Mouse (Mus musculus) lung, embryonic 15.5 days (tissue): ENCODE measurements around the gene Cxcr5. TPM values are rescaled to one million over a fixed set of nuclear protein-coding genes. Genes with fewer than 3 reads are reported as not detected.
A peak's percentile ranks its signal among the peaks of the same experiment; 100 is the strongest.

Experiments used
- ATAC-seq: fragments of 200-750 bp; cut with Nextera tagmentation; 2 replicates; pipeline ENCODE4 v1.8.0; 2017; ENCODE audit warnings: moderate number of reproducible peaks, borderline replicate concordance; ENCODE audit not compliant: low FRiP score, low TSS enrichment; ENCODE audit errors: extremely low read depth
- H3K27ac ChIP-seq: fragments of 300-500 bp; sonication (generic); 2 replicates; pipeline ENCODE4 v1.5.1; 2015; ENCODE audit warnings: moderate library complexity, mild to moderate bottlenecking, inconsistent platforms
- H3K27me3 ChIP-seq: fragments of 300-500 bp; sonication (generic); 2 replicates; pipeline ENCODE4 v1.6.1; 2015; ENCODE audit warnings: inconsistent platforms
- H3K36me3 ChIP-seq: fragments of 300-500 bp; sonication (generic); 2 replicates; pipeline ENCODE4 v1.6.1; 2015; ENCODE audit warnings: inconsistent platforms
- H3K4me1 ChIP-seq: fragments of 300-500 bp; sonication (generic); 2 replicates; pipeline ENCODE4 v1.6.1; 2015; ENCODE audit warnings: inconsistent platforms
- H3K4me2 ChIP-seq: fragments of 300-500 bp; sonication (generic); 2 replicates; pipeline ENCODE4 v1.6.1; 2015; ENCODE audit warnings: inconsistent platforms, mild to moderate bottlenecking, moderate library complexity
- H3K4me3 ChIP-seq: fragments of 300-500 bp; sonication (generic); 2 replicates; pipeline ENCODE4 v1.5.1; 2015; ENCODE audit warnings: mild to moderate bottlenecking, inconsistent platforms
- H3K9ac ChIP-seq: fragments of 300-500 bp; sonication (generic); 2 replicates; pipeline ENCODE4 v1.6.1; 2015; ENCODE audit warnings: inconsistent platforms
- H3K9me3 ChIP-seq: fragments of 300-500 bp; sonication (generic); 2 replicates; pipeline ENCODE4 v1.6.1; 2016; ENCODE audit warnings: inconsistent platforms
- WGBS: fragments of 180-500 bp; shearing (Covaris S2); methylation state at CpG from one replicate; pipeline ENCODE4 v1.1.7; 2015; 5-methylcytosine and 5-hydroxymethylcytosine counted together
- polyA plus RNA-seq: library from polyadenylated mRNA; unstranded; fragments of >200 nt; fragmentation: Nextera tagmentation; extraction: Ambion mirVana; gene quantifications from 2 replicates; pipeline ENCODE4 v1.2.1, GENCODE M21; 2015

Gene Cxcr5
- polyA plus RNA-seq, 1 experiment from 2014 or later: not detected

DNA sequence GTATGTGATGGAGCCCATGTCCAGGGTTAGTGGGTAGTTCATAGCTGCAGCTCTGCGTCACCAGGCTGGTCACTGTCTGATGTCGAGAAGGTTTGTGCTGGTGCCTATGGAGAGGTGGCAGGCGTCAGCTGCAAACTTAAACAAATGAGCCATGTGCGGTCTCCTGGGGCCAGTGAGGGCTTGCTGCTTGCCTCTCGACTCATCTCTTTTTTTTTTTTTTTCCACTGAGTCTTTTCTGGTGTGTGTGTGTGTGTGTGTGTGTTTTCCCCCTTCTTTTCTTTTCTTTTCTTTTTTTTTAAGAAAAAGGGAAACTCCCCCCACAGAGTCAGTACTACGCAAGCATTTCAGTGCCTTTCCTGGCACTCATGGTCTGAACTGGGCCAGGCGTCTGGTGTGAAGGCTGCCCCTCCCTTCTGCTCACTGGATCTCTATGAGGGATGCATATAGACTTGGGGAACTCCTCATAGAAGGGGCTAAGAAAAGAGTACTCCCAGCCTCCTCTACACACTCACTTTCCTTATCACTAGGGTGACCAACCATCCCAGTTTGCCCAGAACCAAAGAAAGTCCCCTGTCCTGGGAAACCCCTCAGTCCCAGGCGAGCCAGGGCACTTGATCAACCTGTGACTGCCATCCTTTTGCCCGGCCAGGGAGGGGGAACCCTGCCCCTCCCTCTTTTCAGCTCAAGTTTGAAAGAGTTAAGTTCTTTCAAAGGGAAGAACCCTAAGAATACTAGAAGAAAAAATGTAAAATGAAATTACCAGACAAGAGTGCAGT is 35.2 kb downstream of the Cxcr5 start:
- 43% methylated on average over 9 of the region's 9 CpGs for WGBS

DNA sequence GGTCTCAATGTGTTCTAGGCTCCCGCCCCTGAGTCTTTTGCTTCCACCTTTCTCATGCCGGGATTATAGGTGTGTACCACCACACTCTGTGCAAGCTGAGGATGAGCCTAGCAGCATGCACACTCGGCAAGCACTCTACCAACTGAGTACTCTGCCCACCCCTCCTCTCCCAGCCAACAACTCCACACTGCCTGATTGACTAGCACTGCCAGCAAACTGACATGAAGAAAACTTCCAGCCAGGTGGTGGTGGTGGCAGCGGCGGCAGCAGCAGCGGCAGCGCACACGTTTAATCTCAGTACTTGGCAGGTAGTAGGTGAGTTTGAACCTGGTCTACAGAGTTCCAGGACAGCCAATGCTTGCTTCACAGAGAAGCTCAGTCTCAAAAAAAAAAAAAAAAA is 36.1 kb downstream of the Cxcr5 start:
- no peaks in the 10 kb centered on the region for H3K27me3 ChIP-seq
- WGBS: 74% methylated on average over 8 of the region's 8 CpGs
- H3K4me2 ChIP-seq: no peak overlapping the region
- H3K4me1 ChIP-seq: no peaks in the 10 kb centered on the region
- no peak overlapping the region for H3K9ac ChIP-seq
- H3K4me3 ChIP-seq: no peak overlapping the region
- no peak for ATAC-seq
- no peaks in the 10 kb centered on the region for H3K36me3 ChIP-seq
- no peaks in the 10 kb centered on the region for H3K9me3 ChIP-seq
- H3K27ac ChIP-seq: no peak overlapping the region

More for the DNA sequence above, 35.2 kb downstream of the Cxcr5 start:
- Histone ChIP-seq H3K9me3 (no peaks in the 10 kb centered on the region), H3K27ac (no peak overlapping the region), H3K27me3 (no peaks in the 10 kb centered on the region), H3K4me3 (no peak overlapping the region), H3K4me2 (no peak overlapping the region), H3K36me3 (no peaks in the 10 kb centered on the region), H3K4me1 (no peaks in the 10 kb centered on the region), H3K9ac (no peak overlapping the region)
- ATAC-seq: no peak

DNA sequence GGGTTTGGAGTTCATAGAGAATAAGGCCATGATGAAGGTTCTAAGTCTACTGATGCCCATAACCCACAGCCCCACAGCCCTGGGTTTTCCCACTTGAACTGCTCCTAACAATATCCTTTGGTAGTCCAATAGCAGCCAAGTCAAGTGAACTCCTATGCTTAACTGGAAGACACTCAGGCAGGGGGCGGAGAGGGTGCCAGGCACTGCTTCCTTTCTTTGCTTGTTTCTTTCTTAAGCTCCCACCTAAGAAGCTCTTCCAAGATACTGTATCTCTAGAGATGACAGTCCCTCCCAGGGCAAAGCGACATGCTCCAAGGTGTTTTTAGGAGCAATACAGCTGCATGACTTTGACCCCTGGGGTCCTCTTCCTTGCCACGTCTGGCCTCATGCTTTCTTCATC is 36.7 kb downstream of the Cxcr5 start:
- no peaks in the 10 kb centered on the region for H3K27me3 ChIP-seq
- ATAC-seq: no peak
- no peak overlapping the region for H3K4me3 ChIP-seq
- WGBS: 71% methylated on average over 3 of the region's 3 CpGs
- H3K4me1 ChIP-seq: no peaks in the 10 kb centered on the region
- no peak overlapping the region for H3K27ac ChIP-seq
- H3K4me2 ChIP-seq: no peak overlapping the region
- H3K9ac ChIP-seq: no peak overlapping the region
- no peaks in the 10 kb centered on the region for H3K36me3 ChIP-seq
- H3K9me3 ChIP-seq: no peaks in the 10 kb centered on the region

DNA sequence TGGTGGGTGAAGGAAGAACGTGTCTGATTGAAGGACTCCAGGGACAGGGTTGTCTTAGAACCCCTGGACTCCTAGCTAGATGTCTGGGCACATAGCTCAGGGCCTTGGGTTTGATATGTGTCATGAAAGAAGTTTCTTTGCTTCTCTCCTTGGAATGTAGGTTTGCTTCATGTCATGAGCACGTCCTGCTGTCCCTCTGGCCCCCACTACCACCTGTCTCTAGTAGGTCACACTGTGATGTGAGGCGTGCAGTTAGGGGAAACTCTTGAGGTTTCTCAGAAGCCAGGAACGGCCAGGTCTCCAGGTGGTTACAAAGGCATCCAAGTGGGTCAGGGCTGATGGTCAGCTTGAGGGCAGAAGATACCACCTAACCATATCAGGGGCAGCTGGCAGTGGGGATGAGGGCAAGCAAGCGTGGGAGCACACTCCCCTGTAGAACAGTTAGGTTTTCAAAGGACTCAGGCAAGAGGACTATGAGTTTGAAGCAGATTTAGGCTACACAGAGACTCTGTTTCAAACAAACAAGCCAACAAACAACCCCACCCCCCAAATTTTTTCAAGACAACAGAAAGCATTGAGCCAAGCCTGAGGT is 37.3 kb downstream of the Cxcr5 start:
- no peak overlapping the region for H3K27ac ChIP-seq
- WGBS: 51% methylated on average over 5 of the region's 5 CpGs
- H3K4me3 ChIP-seq: no peak overlapping the region
- no peaks in the 10 kb centered on the region for H3K36me3 ChIP-seq
- no peaks in the 10 kb centered on the region for H3K9me3 ChIP-seq
- no peak overlapping the region for H3K4me2 ChIP-seq
- H3K27me3 ChIP-seq: no peaks in the 10 kb centered on the region
- no peak overlapping the region for H3K9ac ChIP-seq
- ATAC-seq: no peak
- no peaks in the 10 kb centered on the region for H3K4me1 ChIP-seq

DNA sequence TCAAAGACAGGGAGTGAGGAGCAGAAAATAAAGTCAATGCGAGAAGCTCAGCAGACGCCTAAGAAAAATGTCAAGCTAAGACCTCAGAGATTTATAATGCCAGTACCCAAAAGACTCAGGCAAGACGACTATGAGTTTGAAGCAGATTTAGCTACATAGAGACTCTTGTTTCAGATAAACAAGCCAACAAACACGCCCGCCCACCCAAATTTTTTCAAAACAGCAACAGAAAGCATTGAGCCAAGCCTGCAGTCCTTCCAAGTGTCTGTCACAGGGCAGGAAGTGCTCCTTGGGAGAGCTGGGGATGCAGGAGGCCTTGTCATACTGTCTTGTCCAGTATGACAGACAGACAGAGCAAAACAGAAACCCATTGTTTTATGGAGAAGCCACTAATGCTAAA is 38.0 kb downstream of the Cxcr5 start:
- ATAC-seq: no peak
- no peak overlapping the region for H3K4me3 ChIP-seq
- 56% methylated on average over 5 of the region's 5 CpGs for WGBS
- no peak overlapping the region for H3K4me2 ChIP-seq
- H3K9me3 ChIP-seq: no peaks in the 10 kb centered on the region
- H3K36me3 ChIP-seq: no peaks in the 10 kb centered on the region
- H3K9ac ChIP-seq: no peak overlapping the region
- no peaks in the 10 kb centered on the region for H3K27me3 ChIP-seq
- H3K4me1 ChIP-seq: no peaks in the 10 kb centered on the region
- H3K27ac ChIP-seq: no peak overlapping the region

DNA sequence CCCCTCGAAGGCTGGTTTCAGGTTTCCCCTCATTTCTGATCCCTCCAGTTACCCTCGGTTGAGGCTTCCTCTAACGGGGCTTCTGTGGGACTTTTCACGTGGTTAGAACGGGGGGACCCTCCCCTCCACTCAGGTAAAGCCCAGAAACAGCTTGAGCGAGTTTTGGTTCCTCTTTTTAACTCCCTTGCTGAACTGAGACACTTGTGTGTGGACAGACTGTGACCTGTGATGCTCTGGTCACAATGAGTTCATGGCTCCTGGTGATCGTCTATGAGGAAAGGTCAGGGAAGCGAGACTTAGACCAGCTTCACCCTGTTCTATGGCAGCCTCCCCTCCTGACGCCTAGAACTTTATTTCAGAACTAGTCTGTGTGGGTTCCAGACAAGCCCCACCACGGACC is 39.8 kb downstream of the Cxcr5 start:
- Histone ChIP-seq H3K4me2 (no peak overlapping the region), H3K9me3 (no peaks in the 10 kb centered on the region), H3K36me3 (no peaks in the 10 kb centered on the region), H3K9ac (no peak overlapping the region), H3K4me3 (no peak overlapping the region), H3K27me3 (no peaks in the 10 kb centered on the region), H3K27ac (no peak overlapping the region), H3K4me1 (no peaks in the 10 kb centered on the region)
- ATAC-seq: no peak
- WGBS: 73% methylated on average over 10 of the region's 10 CpGs

DNA sequence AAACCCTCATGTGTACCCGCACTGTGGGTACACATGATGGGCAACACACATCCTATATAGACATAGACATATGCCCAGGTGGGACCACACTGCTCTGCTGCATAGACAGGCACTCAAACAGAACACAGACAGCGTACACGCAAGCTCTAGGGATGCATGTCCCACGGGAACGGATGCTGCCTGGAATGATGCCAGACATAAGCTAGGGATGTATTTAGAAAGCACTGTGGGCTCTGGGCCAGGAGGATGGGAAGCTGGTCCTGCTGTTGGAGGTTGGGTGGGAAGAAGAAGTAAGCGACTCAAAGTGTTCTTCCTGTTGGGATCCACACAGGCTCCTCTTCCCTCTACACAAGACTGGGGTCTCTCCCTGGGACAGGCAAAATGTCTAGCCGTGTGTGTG is 43.6 kb downstream of the Cxcr5 start:
- H3K4me1 ChIP-seq: peaks cover 9% of the 10 kb centered on the region; the same call in 1 of the 2 replicates
- no peak overlapping the region for H3K27ac ChIP-seq
- ATAC-seq: no peak
- no peak overlapping the region for H3K4me3 ChIP-seq
- no peak overlapping the region for H3K4me2 ChIP-seq
- H3K36me3 ChIP-seq: no peaks in the 10 kb centered on the region
- 42% methylated on average over 7 of the region's 7 CpGs for WGBS
- no peaks in the 10 kb centered on the region for H3K9me3 ChIP-seq
- H3K9ac ChIP-seq: no peak overlapping the region
- no peaks in the 10 kb centered on the region for H3K27me3 ChIP-seq

DNA sequence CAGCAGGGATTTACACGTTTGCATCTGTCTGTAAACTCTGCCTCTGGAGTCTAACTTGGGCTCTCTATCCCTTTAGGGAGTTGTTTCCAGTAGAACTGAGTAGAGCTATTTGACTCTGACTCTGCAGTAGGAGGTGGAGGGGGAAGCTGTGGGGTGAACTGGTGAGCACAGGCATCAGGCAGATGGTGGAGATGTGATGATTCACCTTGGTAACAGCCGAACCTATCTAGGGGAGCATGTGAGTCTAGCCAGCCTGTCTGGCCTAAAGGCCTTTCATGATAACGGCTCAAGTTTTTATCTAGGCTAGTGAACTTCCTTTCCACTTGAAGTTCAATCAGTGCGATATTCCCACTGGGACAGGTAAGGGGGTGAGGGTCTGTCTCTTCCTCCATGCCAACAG is 44.3 kb downstream of the Cxcr5 start:
- no peak for ATAC-seq
- H3K9ac ChIP-seq: no peak overlapping the region

DNA sequence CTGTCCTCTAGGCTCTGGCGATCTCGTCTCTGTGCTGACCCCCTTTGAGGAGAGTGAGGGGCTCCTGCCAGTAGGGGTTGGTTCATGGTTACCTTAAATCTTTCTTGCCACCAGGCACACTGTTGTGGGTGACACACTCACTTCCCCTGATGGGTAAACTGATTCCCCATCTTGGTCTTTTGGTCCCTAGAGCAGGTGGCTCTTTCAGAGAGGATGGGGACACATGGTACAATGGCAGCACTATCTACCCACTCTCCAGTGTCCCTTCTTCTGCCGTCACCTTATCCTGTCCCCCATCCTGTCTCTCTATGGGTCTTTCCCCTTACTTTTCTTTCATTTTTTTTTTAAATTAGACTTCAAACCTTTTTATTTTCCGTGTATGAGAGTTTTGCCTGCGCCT is 45.8 kb downstream of the Cxcr5 start:
- H3K4me1 ChIP-seq: peaks cover 21% of the 10 kb centered on the region
- H3K27ac ChIP-seq: 0 out of 2 replicates have a peak overlapping the region, but pooled peaks have one; percentile 57
- 77% methylated on average over 5 of the region's 5 CpGs for WGBS
- no peak for ATAC-seq
- no peak overlapping the region for H3K4me2 ChIP-seq
- no peaks in the 10 kb centered on the region for H3K27me3 ChIP-seq
- H3K9me3 ChIP-seq: no peaks in the 10 kb centered on the region
- H3K36me3 ChIP-seq: no peaks in the 10 kb centered on the region
- no peak overlapping the region for H3K4me3 ChIP-seq
- no peak overlapping the region for H3K9ac ChIP-seq

More for the DNA sequence above, 44.3 kb downstream of the Cxcr5 start:
- Histone ChIP-seq H3K27me3 (no peaks in the 10 kb centered on the region), H3K9me3 (no peaks in the 10 kb centered on the region), H3K36me3 (no peaks in the 10 kb centered on the region), H3K4me2 (no peak overlapping the region), H3K27ac (no peak overlapping the region), H3K4me3 (no peak overlapping the region), H3K4me1 (peaks cover 9% of the 10 kb centered on the region; the same call in 1 of the 2 replicates)
- 51% methylated on average over 4 of the region's 4 CpGs for WGBS

DNA sequence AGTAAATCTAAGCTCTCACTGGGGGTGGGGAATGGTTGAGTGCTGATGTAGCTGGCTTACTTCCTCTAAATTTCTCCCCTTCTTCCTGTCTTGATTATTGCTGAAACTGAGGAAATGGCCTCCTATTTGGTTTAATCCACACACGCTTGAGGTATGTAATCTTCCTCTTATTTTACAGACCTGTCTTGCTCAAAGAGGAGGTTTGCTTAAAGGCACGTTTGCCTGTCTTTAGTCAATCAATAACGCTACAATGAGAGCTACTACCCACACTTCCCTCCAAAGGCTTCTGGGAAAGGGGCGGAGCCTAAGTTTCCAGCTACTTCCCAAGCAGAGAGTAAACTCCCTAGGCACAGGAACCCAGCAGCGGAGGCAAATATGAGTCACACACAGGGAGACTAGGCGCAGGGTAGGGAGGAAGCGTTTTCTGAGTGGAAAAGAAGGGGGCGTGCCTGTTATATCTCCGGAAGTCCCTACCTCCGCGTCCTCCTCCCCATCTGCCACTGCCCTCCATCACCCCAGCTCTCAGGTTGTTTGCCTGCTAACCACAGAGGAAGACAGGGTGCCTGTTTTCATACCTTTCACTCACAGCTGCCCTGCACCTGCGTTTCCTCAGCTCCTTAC is 46.4 kb downstream of the Cxcr5 start:
- Histone ChIP-seq H3K36me3 (no peaks in the 10 kb centered on the region), H3K27ac (peak overlapping the region; percentile 57; the same call in 1 of the 2 replicates), H3K4me3 (no peak overlapping the region; the same call in 1 of the 2 replicates), H3K27me3 (no peaks in the 10 kb centered on the region), H3K9ac (no peak overlapping the region), H3K4me1 (peaks cover 27% of the 10 kb centered on the region), H3K4me2 (peak overlapping the region; percentile 38), H3K9me3 (no peaks in the 10 kb centered on the region)
- peak; percentile 57; the same call in 1 of the 2 replicates for ATAC-seq
- WGBS: 30% methylated on average over 12 of the region's 12 CpGs

DNA sequence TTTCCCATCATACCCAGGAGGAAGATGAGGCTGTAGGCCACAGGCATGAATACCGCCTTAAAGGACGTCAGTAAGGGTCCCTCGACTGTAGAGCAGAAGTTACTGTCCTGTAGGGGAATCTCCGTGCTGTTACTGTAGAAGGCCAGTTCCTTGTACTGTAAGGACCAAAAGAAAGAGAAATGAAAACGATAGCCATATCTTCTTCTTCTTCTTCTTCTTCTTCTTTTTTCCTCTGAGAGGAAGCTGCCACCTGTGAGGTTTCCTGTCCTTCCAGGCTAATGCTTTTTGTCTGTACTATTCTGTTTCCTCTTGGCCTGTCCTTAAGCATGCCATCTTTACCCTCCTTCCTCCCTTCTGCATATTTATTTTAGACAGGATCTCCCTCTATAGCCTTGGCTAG is 47.5 kb downstream of the Cxcr5 start:
- H3K4me2 ChIP-seq: no peak overlapping the region

DNA sequence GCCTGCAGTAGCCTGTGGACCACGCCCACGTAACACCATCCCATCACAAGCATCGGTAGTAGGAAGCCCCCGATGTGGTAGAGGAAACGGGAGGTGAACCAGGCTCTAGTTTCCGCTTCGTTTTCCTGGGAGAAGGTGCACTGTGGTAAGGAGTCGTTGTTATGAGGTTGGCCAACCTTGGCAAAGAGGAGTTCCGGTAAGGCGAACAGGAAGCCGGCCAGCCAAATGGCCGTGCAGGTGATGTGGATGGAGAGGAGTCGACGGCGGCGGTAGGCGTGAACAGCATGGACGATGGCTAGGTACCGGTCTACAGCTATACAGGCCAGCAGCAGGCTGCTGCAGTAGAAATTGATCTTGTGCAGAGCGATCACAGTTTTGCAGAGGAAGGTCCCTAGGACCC is 48.1 kb downstream of the Cxcr5 start:
- Histone ChIP-seq H3K4me1 (peaks cover 44% of the 10 kb centered on the region), H3K27me3 (no peaks in the 10 kb centered on the region), H3K9ac (no peak overlapping the region), H3K36me3 (peaks cover 9% of the 10 kb centered on the region; the same call in 1 of the 2 replicates), H3K4me3 (no peak overlapping the region), H3K9me3 (no peaks in the 10 kb centered on the region), H3K4me2 (no peak overlapping the region), H3K27ac (no peak overlapping the region)
- WGBS: 72% methylated on average over 20 of the region's 20 CpGs
- no peak for ATAC-seq

More for the DNA sequence above, 47.5 kb downstream of the Cxcr5 start:
- H3K4me1 ChIP-seq: peaks cover 38% of the 10 kb centered on the region
- no peak overlapping the region for H3K27ac ChIP-seq
- peaks cover 3% of the 10 kb centered on the region; the same call in 1 of the 2 replicates for H3K36me3 ChIP-seq
- no peak for ATAC-seq
- WGBS: 89% methylated on average over 5 of the region's 5 CpGs
- H3K27me3 ChIP-seq: no peaks in the 10 kb centered on the region
- H3K4me3 ChIP-seq: no peak overlapping the region
- H3K9ac ChIP-seq: no peak overlapping the region
- H3K9me3 ChIP-seq: no peaks in the 10 kb centered on the region
